Mouse (Mus musculus) adrenal gland, postnatal 4 days (tissue): Measurements from ENCODE around the gene Fbxo21. TPM values are rescaled to one million over a fixed set of nuclear protein-coding genes. Genes with fewer than 3 reads are reported as not detected.

Experiments used
- DNase-seq, 2 experiments: peaks; one replicate each; pipeline ENCODE4 v3.0.0; 2021 to 2022; ENCODE audit warnings: low spot score in 2 of 2, mixed read lengths in 2 of 2
- total RNA-seq, 2 experiments: library from RNA; stranded (reverse); gene quantifications; 2 replicates each; pipeline ENCODE4 v1.2.3; 2021

The Fbxo21 gene
- total RNA-seq, 2 experiments from 2014 or later, result 89.3 to 94.4 TPM

- no peak for DNase-seq
These were observed 39.1 kb downstream of the Fbxo21 start for GRCm38 (mm10) chr5:118015669-118016068.

DNA sequence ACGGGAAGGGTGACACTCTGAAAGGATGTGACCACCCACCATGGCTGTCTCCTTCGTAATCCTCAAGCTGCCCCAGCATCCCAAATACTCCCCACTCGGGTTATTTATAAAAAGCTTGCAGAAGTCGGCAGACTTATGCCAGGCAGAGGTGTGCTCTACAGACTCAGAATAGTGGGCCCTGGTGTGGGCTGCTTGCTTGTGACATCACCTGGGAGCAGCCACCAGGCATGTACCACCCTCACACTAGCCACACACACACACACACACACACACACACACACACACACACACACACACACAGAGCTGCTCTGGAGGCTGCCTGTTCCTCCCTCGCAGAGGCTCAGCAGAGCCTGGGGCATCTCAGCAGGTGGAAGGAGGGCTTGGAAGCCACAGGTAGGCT is 41.0 kb downstream of the Fbxo21 start:
- DNase-seq, result no peak

DNA sequence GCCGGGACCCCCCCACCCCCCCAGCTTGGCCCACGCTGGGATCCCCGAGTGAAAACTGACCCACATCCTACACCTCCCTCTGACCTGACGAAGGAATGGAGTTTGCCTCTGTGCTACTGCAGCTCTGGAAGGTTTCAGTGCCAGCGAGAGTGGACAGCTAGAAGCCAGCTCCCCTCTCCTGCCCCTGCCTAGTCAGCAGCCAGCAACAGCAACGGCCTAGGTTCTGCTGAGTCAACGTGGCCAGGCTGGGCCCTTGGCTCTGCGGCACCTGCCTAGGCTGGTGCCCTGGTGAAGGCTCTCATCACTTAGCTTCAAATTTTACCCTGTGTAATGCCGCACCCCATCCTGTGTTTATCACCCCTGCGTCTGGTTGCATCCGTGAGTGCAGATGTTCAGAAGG is 43.4 kb downstream of the Fbxo21 start:
- no peak for DNase-seq

DNA sequence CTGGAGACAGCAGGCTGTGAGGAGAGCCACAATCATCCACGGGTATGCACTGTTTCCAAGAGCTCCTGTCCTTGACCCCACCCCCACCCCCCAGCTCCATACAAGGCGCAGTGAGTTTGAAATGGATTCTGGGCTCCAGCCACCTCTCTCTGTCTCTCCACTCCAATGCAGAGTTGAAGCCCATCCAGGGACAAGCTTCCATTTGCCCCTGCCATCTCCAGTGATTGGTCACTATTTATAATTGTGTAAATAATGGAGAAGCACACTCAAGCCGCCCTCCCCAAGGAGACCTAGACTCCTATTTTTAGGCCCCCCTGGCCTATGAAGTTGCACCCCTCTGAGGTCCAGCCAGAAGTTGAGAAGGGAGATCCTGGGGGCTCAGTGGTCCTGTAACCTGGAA is 46.5 kb downstream of the Fbxo21 start:
- no peak for DNase-seq

GRCm38 (mm10) chr5:118025880-118026279 is 49.4 kb downstream of the Fbxo21 start:
- DNase-seq, result no peak

GRCm38 (mm10) chr5:118026343-118026742 is 49.8 kb downstream of the Fbxo21 start:
- no peak for DNase-seq

GRCm38 (mm10) chr5:118027101-118027697 is 50.7 kb downstream of the Fbxo21 start:
- DNase-seq, result no peak

GRCm38 (mm10) chr5:118027698-118028190 is 51.2 kb downstream of the Fbxo21 start, which contains the start of gene Tesc:
Tesc (plus strand) TSS chr5:118027743.
- DNase-seq, result no peak

- no peak for DNase-seq
These were observed 51.9 kb downstream of the Fbxo21 start for GRCm38 (mm10) chr5:118028191-118029034.

GRCm38 (mm10) chr5:118029035-118029408 is 52.5 kb downstream of the Fbxo21 start:
- no peak for DNase-seq

- no peak for DNase-seq
These were observed 52.9 kb downstream of the Fbxo21 start for GRCm38 (mm10) chr5:118029420-118029819.

- DNase-seq, result no peak
These were observed 53.6 kb downstream of the Fbxo21 start for GRCm38 (mm10) chr5:118030022-118030675.

DNA sequence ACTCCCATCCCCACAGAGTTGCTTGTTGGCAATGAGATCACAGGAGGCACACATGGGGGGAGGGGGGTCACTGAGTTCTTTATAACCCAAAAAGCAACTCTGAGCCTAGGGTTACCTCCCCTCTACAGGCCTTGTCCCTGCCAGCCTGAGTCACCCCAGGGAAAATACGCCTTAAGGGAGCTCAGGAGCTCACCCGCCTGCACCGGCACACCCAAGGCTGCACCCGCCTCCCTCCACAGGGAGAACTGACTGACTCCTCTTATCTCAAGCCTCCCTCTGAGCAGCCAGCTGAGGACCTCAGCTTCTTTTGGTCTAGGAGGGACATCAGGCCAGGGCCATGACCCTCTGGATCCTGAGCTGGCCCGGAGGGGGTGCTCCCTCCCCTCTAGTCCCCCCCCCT is 54.5 kb downstream of the Fbxo21 start:
- no peak for DNase-seq

DNA sequence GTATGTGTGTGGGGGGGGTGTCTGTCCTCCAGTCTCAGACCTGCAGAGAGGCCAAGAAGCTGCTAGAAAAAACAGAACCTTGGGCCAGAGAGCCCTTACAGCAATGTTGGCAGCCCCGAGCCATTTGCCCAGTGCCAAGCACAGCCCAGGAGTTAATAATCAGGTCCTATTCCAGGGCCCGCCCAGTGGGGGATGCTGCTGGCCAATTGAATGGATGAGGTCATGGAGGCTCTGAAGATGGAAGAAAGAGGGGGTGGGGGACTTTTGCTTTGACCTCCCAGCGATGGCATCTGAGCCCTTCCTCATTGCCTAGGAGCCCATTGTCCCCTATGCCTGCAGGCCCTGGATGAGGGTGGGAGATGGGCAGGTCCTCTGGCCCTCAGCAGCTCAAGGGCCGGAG is 55.0 kb downstream of the Fbxo21 start:
- DNase-seq, result no peak

DNA sequence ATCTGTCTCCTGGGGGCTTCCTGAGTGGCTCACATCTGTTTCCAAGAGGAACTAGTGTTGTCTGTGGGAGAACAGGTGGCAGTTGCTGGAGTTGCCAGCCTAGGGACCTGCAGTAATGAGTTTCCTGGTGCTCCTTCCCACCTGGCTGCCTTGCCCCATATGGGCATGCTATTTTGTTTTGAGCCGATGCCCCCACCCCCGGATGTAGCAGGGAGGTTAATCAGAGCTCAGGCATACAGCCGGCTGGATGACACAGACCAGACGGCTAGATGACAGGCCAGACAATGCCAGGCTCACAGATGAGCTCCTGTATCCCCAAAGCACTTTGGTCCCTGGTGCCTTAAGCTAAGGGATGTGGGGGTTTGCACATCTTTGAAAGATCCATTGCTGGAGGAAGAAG is 56.8 kb downstream of the Fbxo21 start:
- no peak for DNase-seq

DNA sequence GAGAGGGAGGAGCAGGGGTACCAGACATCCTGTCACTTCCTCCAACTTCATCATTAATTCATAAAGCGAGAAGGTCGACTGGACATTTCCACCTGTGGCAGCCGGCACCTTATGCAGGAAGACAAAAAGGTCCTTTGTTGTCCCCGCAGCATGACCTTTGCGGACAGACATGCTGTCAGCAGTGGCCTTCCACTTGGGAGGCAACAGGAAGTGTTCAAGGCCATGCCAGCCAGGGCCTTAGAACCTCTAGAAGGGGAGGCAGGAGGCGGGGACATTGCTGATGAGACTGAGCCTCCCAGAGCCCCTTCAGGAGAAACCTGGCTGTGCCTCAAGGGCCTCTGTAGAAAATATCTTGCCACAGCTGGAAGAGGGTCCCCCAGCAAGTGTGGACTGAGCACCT is 57.2 kb downstream of the Fbxo21 start:
- no peak for DNase-seq

DNA sequence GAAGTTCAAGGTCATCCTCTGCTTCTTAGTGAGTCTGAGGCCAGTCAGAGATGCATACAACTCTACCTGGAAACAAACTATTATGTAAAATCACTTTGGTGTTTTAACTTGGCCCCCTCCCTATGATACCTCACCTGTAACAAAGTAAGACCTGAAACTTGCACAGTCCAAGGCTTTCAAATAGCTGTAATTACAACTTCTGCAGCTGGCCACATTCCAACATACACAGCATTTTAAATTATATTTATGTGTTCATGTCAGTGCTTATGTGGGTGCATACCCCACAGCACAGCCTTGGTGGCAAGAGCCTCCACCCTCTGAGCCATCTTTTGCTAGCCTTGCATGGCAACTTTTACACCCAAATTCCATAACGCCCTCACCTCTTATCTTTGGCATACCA is 58.1 kb downstream of the Fbxo21 start:
- DNase-seq, result no peak

GRCm38 (mm10) chr5:118035786-118036185 is 59.3 kb downstream of the Fbxo21 start:
- no peak for DNase-seq

GRCm38 (mm10) chr5:118036888-118037797 is 60.6 kb downstream of the Fbxo21 start:
- no peak for DNase-seq

DNA sequence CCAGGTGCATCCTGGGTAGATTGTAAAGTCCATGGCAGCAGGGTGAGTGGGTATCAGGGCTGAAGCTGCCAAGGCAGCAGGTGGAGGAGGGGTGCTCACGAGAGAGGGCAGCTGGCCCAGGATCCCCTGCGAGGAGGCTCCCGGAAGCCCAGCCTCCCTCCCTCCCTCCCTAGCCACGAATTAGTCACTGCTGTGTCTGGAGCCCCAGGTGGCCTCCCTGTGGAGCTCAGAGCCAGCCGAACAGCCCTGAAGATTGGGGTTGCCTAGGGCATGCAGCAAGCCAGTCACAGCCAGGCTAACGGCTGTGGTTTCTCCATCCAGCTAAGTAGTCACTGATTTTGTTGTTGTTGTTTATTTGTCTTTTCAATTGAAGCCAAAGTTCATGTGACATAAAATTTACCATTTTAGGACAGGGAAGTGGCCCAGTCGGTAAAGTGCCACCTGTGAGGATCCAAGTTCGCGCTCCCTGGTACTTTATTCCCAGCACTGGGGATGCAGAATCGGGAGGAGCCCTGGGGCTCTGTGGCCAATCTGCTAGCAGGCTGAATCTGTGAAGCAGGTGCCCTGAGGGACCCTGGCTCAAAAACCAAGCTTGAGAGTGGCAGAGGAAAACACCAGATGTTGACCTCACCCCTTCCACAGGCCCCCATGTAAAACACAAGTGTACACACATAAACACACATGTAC is 61.4 kb downstream of the Fbxo21 start:
- no peak for DNase-seq
